Mouse (Mus musculus): ENCODE data around the gene Slco1a6. TPM values are rescaled to one million over a fixed set of nuclear protein-coding genes. Genes with fewer than 3 reads are reported as not detected.

Slco1a6 gene
- polyA plus RNA-seq, 1 experiment from 2014 or later = 36.5 TPM

- peak; percentile 81 for ATAC-seq (replicated peaks; ENCODE audit: low FRiP score, low read depth)
- WGBS = 40% methylated on average over 16 of the region's 16 CpGs
Observed at GRCm38 (mm10) chr6:142040306-142041175, 167.8 kb downstream of the Slco1a6 start.

GRCm38 (mm10) chr6:142035771-142036170 lies 172.6 kb downstream of the Slco1a6 start:
- no peaks in the 10 kb centered on the region for H3K9me3 ChIP-seq (replicated peaks; ENCODE audit: low read length)
- no peak overlapping the region for H3K27ac ChIP-seq
- H3K9ac ChIP-seq (ENCODE audit: low read depth, low read length) = no peak overlapping the region
- H3K4me3 ChIP-seq (replicated peaks; ENCODE audit: low read depth, low read length) = no peak overlapping the region
- no peaks in the 10 kb centered on the region for H3K4me1 ChIP-seq (replicated peaks; ENCODE audit: insufficient read depth, low read length)
- H3K4me2 ChIP-seq (ENCODE audit: low read length) = no peak overlapping the region
- H3K36me3 ChIP-seq (ENCODE audit: insufficient read depth, low read length) = no peaks in the 10 kb centered on the region
- no peak for TF ChIP-seq CTCF (IDR thresholded peaks at IDR 0.05; ENCODE audit: low read depth)
- no peaks in the 10 kb centered on the region for H3K27me3 ChIP-seq (ENCODE audit: insufficient read depth, low read length)
- DNase-seq (ENCODE audit: low spot score) (no peak), ATAC-seq (replicated peaks; ENCODE audit: low FRiP score, low read depth) (no peak)
- 77% methylated on average over 2 of the region's 2 CpGs for WGBS

More at GRCm38 (mm10) chr6:142040306-142041175, 167.8 kb downstream of the Slco1a6 start:
- Histone ChIP-seq H3K4me1 (replicated peaks; ENCODE audit: insufficient read depth, low read length) (no peaks in the 10 kb centered on the region), H3K36me3 (ENCODE audit: insufficient read depth, low read length) (no peaks in the 10 kb centered on the region), H3K4me2 (ENCODE audit: low read length) (no peak overlapping the region), H3K9ac (ENCODE audit: low read depth, low read length) (no peak overlapping the region), H3K27me3 (ENCODE audit: insufficient read depth, low read length) (no peaks in the 10 kb centered on the region), H3K27ac (no peak overlapping the region), H3K9me3 (replicated peaks; ENCODE audit: low read length) (no peaks in the 10 kb centered on the region), H3K4me3 (replicated peaks; ENCODE audit: low read depth, low read length) (no peak overlapping the region)
- peak; percentile 92 for TF ChIP-seq CTCF (IDR thresholded peaks at IDR 0.05; ENCODE audit: low read depth)
- DNase-seq (ENCODE audit: low spot score) = peak; percentile 93

Other genes with a start within 250 kb of the Slco1a6 start
- not detected in 2 replicates for gene Gm6614, start 197.1 kb downstream of the Slco1a6 start, polyA plus RNA-seq (2015; fragmentation: Nextera tagmentation; extraction: Ambion mirVana)
- 0.33 and 0.51 TPM in 2 replicates for gene Iapp, start 89.9 kb upstream of the Slco1a6 start, polyA plus RNA-seq (2015; fragmentation: Nextera tagmentation; extraction: Ambion mirVana)
- 0.09 and 0.10 TPM in 2 replicates for gene Slco1a5, start 114.5 kb upstream of the Slco1a6 start, polyA plus RNA-seq (2015; fragmentation: Nextera tagmentation; extraction: Ambion mirVana)
- 21.1 and 24.1 TPM in 2 replicates for gene Pyroxd1, start 137.1 kb upstream of the Slco1a6 start, polyA plus RNA-seq (2015; fragmentation: Nextera tagmentation; extraction: Ambion mirVana)
- gene Recql, start 178.6 kb upstream of the Slco1a6 start, polyA plus RNA-seq (2015; fragmentation: Nextera tagmentation; extraction: Ambion mirVana) = 14.9 and 17.1 TPM in 2 replicates
- gene Golt1b, start 178.7 kb upstream of the Slco1a6 start, polyA plus RNA-seq (2015; fragmentation: Nextera tagmentation; extraction: Ambion mirVana) = 68.7 and 79.5 TPM in 2 replicates
- gene Spx, start 204.9 kb upstream of the Slco1a6 start, polyA plus RNA-seq (2015; fragmentation: Nextera tagmentation; extraction: Ambion mirVana) = 0.21 and 0.34 TPM in 2 replicates

Measured in kidney, postnatal 0 days (tissue).